Mouse (Mus musculus): ENCODE measurements around the gene Ing1. TPM values are rescaled to one million over a fixed set of nuclear protein-coding genes. Genes with fewer than 3 reads are reported as not detected.
"Not testable (repeated sequence)": the region's sequence is repeated elsewhere in the genome, so short reads cannot be mapped to it uniquely, and the experiment has no call there.

Ing1 gene
- polyA plus RNA-seq, 1 experiment = 16.1 TPM

- TF ChIP-seq POLR2A (IDR thresholded peaks at IDR 0.05; ENCODE audit: low read depth, low read length) = no peak
- peak; percentile 3; the same call in 1 of the 2 replicates for TF ChIP-seq CTCF (IDR thresholded peaks at IDR 0.05; ENCODE audit: extremely low read depth, insufficient read depth, insufficient read length, insufficient replicate concordance)
- Histone ChIP-seq H3K27ac (ENCODE audit: insufficient read depth, low read length) (no peak overlapping the region), H3K4me3 (ENCODE audit: extremely low read depth, insufficient read depth, insufficient read length) (no peak overlapping the region), H3K36me3 (ENCODE audit: control insufficient read depth, insufficient read depth, low read length) (peaks cover 7% of the 10 kb centered on the region), H3K4me1 (ENCODE audit: control insufficient read depth, insufficient read depth, insufficient read length) (no peaks in the 10 kb centered on the region), H3K27me3 (ENCODE audit: control insufficient read depth, insufficient read depth, low read length) (no peaks in the 10 kb centered on the region)
- 69% methylated on average over 6 of the region's 6 CpGs for WGBS
- no peak for DNase-seq (ENCODE audit: low read depth in 1 of 2, low spot score in 2 of 2)
Observed at GRCm38 (mm10) chr8:11547063-11547462, 8.3 kb upstream of the Ing1 start.

DNA sequence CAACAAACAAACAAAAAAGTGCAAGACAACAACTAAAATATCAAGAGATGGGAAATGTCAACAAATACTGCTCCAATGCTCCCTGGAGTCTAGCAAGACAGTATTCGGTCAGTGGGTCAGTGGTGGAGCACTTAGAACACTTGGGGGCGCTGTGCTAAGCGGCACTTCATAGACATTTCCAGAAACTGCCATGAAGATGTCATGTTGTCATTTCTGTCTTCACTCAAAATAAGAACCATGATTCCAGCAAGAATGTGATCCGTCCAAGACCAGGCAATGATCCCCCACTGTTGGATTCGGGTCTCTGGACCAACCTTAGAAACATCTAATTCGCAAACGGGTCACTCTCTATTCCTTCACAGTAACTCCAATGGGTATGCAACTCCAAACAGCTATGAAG, 5.7 kb upstream of the Ing1 start:
- TF ChIP-seq POLR2A (IDR thresholded peaks at IDR 0.05; ENCODE audit: low read depth, low read length) (no peak), CTCF (IDR thresholded peaks at IDR 0.05; ENCODE audit: extremely low read depth, insufficient read depth, insufficient read length, insufficient replicate concordance) (peak; percentile 12; the same call in 1 of the 2 replicates)
- peaks cover 3% of the 10 kb centered on the region; the same call in 1 of the 2 replicates for H3K4me1 ChIP-seq (ENCODE audit: control insufficient read depth, insufficient read depth, insufficient read length)
- DNase-seq (ENCODE audit: low read depth in 1 of 2, low spot score in 2 of 2) = peak; percentile 29 to 46
- no peak overlapping the region for H3K27ac ChIP-seq (ENCODE audit: insufficient read depth, low read length)
- H3K27me3 ChIP-seq (ENCODE audit: control insufficient read depth, insufficient read depth, low read length) = no peaks in the 10 kb centered on the region
- peaks cover 3% of the 10 kb centered on the region for H3K36me3 ChIP-seq (ENCODE audit: control insufficient read depth, insufficient read depth, low read length)
- WGBS = 22% methylated on average over 7 of the region's 7 CpGs
- H3K4me3 ChIP-seq (ENCODE audit: extremely low read depth, insufficient read depth, insufficient read length) = no peak overlapping the region

DNA sequence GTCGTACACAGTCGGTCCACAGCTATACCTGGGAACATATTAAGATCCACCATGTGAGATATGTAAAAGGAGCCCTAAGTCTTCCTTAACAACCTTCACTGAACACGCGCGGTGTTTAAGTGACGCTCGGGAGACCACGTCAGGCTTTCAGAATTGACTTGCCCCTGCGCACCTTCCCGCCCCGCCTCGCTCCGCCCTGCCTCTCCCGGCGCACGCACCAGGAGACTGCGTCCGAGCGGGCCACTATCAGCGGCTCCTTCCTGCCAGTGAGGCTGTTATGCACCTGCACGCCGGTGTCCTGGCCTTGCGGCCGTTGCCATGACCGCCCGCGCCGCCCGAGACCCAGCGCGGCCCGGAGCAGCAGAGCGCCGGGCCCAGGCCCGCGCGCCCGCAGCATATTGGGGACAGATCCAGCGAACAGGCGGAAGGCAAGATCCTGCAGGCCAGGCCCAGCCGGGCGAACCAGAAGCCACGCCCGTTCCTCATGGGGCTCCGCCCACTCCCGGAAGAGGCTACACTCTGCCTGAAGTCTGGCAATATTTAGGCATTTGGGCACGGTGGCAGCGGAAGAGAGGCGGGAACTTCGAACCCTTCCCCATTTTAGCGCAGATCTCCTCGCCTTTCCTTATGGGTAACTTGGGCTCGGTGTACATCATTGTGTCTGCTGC, 5.0 kb upstream of the Ing1 start, which contains the start of gene Cars2:
Cars2 (minus strand) TSS at position 503 of the 668 bp plus-strand sequence.
- no peaks in the 10 kb centered on the region for H3K27me3 ChIP-seq (ENCODE audit: control insufficient read depth, insufficient read depth, low read length)
- TF ChIP-seq CTCF (IDR thresholded peaks at IDR 0.05; ENCODE audit: extremely low read depth, insufficient read depth, insufficient read length, insufficient replicate concordance) (no peak), POLR2A (IDR thresholded peaks at IDR 0.05; ENCODE audit: low read depth, low read length) (peak; percentile 31)
- H3K36me3 ChIP-seq (ENCODE audit: control insufficient read depth, insufficient read depth, low read length) = peaks cover 2% of the 10 kb centered on the region
- peak within 1 kb of the TSS; percentile 78 for H3K4me3 ChIP-seq (ENCODE audit: extremely low read depth, insufficient read depth, insufficient read length)
- peaks cover 3% of the 10 kb centered on the region; the same call in 1 of the 2 replicates for H3K4me1 ChIP-seq (ENCODE audit: control insufficient read depth, insufficient read depth, insufficient read length)
- H3K27ac ChIP-seq (ENCODE audit: insufficient read depth, low read length) = peak within 1 kb of the TSS; percentile 85
- under 1% methylated on average over 53 of the region's 53 CpGs for WGBS
- DNase-seq (ENCODE audit: low read depth in 1 of 2, low spot score in 2 of 2) = peak; percentile 64 to 92

GRCm38 (mm10) chr8:11551497-11551896, 3.9 kb upstream of the Ing1 start:
- H3K4me3 ChIP-seq (ENCODE audit: extremely low read depth, insufficient read depth, insufficient read length); H3K4me1 ChIP-seq (ENCODE audit: control insufficient read depth, insufficient read depth, insufficient read length); H3K27ac ChIP-seq (ENCODE audit: insufficient read depth, low read length); H3K27me3 ChIP-seq (ENCODE audit: control insufficient read depth, insufficient read depth, low read length); H3K36me3 ChIP-seq (ENCODE audit: control insufficient read depth, insufficient read depth, low read length): not testable (repeated sequence)
- WGBS = 61% methylated on average over 4 of the region's 4 CpGs
- DNase-seq (ENCODE audit: low read depth in 1 of 2, low spot score in 2 of 2) = peak in 1 of 2 experiments; percentile 5

GRCm38 (mm10) chr8:11552390-11552789, 3.0 kb upstream of the Ing1 start:
- TF ChIP-seq CTCF (IDR thresholded peaks at IDR 0.05; ENCODE audit: extremely low read depth, insufficient read depth, insufficient read length, insufficient replicate concordance) (no peak), POLR2A (IDR thresholded peaks at IDR 0.05; ENCODE audit: low read depth, low read length) (no peak)
- Histone ChIP-seq H3K27me3 (ENCODE audit: control insufficient read depth, insufficient read depth, low read length) (no peaks in the 10 kb centered on the region), H3K4me1 (ENCODE audit: control insufficient read depth, insufficient read depth, insufficient read length) (peaks cover 3% of the 10 kb centered on the region; the same call in 1 of the 2 replicates)

DNA sequence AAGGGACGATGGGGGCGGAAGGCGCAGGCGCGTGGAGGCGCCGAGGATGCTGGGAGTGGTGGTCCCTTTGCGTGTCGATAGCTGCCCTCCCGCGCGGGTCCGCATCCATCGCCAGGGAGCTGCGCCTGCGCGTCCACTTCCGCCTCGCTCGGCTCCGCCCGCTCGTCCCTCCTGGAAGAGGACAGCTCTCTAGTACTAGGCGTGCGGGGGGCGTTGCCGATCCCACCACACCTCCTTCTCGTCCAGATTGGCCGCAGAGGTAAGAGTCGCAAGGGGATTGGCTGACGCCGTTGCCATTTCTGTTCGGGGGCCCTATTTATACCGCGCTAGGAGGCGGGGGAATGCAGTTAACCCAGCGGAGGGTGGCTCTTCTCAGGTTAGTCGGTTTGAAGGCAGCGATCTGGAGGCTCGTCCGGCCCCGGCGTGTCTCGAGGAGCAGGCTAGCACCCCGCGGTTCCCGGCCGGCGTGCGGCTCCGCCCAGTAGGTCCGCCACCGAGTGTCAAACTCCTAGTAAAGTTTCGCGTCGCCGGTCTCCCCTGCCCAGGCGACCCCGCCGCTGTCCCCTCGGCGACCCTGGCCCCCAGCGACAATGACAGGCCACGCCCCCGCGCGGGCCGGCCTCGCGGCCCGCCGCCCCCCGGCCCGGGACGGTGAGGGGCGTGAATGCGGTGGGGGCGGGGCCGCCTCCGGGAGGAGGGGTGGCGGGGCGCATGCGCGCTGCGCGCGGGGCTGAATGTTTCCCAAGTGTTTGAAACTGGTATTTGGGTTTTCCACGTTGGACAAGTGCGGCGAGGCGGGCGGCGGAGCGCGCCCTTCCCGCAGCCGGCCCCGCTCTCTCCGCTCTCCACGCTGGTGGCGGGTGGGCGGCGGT, 585 bp downstream of the Ing1 start:
- peaks cover 8% of the 10 kb centered on the region; the same call in 1 of the 2 replicates for H3K4me1 ChIP-seq (ENCODE audit: control insufficient read depth, insufficient read depth, insufficient read length)
- peak overlapping the region; percentile 84 for H3K4me3 ChIP-seq (ENCODE audit: extremely low read depth, insufficient read depth, insufficient read length)
- no peaks in the 10 kb centered on the region for H3K36me3 ChIP-seq (ENCODE audit: control insufficient read depth, insufficient read depth, low read length)
- WGBS = under 1% methylated on average over 97 of the region's 103 CpGs
- H3K27ac ChIP-seq (ENCODE audit: insufficient read depth, low read length) = peak overlapping the region; percentile 98
- no peaks in the 10 kb centered on the region for H3K27me3 ChIP-seq (ENCODE audit: control insufficient read depth, insufficient read depth, low read length)
- peak; percentile 97 to 99 for DNase-seq (ENCODE audit: low read depth in 1 of 2, low spot score in 2 of 2)
- TF ChIP-seq CTCF (IDR thresholded peaks at IDR 0.05; ENCODE audit: extremely low read depth, insufficient read depth, insufficient read length, insufficient replicate concordance) (no peak), POLR2A (IDR thresholded peaks at IDR 0.05; ENCODE audit: low read depth, low read length) (peak; percentile 95)

More at GRCm38 (mm10) chr8:11552390-11552789, 3.0 kb upstream of the Ing1 start:
- DNase-seq (ENCODE audit: low read depth in 1 of 2, low spot score in 2 of 2) = no peak
- no peaks in the 10 kb centered on the region for H3K36me3 ChIP-seq (ENCODE audit: control insufficient read depth, insufficient read depth, low read length)
- WGBS = 90% methylated on average over 10 of the region's 10 CpGs
- no peak overlapping the region for H3K27ac ChIP-seq (ENCODE audit: insufficient read depth, low read length)
- no peak overlapping the region for H3K4me3 ChIP-seq (ENCODE audit: extremely low read depth, insufficient read depth, insufficient read length)

Measured in spleen, adult 2 months (tissue).